In the genomic region with DNA sequence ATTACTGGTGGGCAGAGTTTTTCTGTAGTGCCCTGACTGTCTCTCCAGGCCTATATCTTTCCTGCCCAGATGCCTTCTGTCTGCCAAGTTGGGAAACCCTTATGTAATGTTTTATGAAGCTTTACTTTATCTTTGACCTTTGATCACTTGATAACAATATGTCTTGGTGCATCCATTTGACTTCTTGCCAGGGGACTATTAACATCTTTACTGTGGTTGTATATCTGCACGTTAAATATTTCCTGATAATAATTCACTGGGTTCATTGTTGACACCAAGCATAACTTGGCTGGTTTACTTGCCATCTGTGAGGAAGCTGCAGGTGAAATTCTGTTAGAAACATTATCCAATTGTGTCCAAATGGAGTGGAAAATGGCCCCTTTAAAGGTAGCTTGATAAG, we compare ENCODE assay signal across 1 mouse cellular context.
TF ChIP-seq lines count a peak whose summit lies in the region.

No protein-coding gene starts in this region.

TF ChIP-seq in MEL, 35 proteins besides CTCF, POLR2A, EP300 and RAD21 (continued from another document):
- TF ChIP-seq ZKSCAN1 (IDR thresholded peaks at IDR 0.05; ENCODE audit: low read depth, low read length) (no peak), JUND (IDR thresholded peaks at IDR 0.05; ENCODE audit: low read depth, low read length) (no peak), TCF12 (IDR thresholded peaks at IDR 0.05; ENCODE audit: low read depth, low read length) (peak; percentile 84)
